Mouse (Mus musculus) G1E (cell line): ENCODE measurements around the gene Cmip.

Experiments used
- CTCF ChIP-seq: IDR thresholded peaks from 2 replicates; pipeline ENCODE4 v1.5.1; 2012; ENCODE audit warnings: low read depth, low read length, inconsistent platforms, mixed read lengths
- GATA1 ChIP-seq: IDR thresholded peaks from 2 replicates; pipeline ENCODE4 v1.6.1; 2012; ENCODE audit warnings: borderline replicate concordance, low read length, inconsistent platforms, mixed read lengths
- GATA2 ChIP-seq: IDR thresholded peaks from 2 replicates; pipeline ENCODE4 v1.6.1; 2012; ENCODE audit warnings: low read depth, low read length, inconsistent platforms, borderline replicate concordance
- TAL1 ChIP-seq: conservative IDR thresholded peaks from 2 replicates; pipeline ENCODE4 v1.6.1; 2012; ENCODE audit warnings: low read depth, low read length, inconsistent platforms, mixed read lengths

DNA sequence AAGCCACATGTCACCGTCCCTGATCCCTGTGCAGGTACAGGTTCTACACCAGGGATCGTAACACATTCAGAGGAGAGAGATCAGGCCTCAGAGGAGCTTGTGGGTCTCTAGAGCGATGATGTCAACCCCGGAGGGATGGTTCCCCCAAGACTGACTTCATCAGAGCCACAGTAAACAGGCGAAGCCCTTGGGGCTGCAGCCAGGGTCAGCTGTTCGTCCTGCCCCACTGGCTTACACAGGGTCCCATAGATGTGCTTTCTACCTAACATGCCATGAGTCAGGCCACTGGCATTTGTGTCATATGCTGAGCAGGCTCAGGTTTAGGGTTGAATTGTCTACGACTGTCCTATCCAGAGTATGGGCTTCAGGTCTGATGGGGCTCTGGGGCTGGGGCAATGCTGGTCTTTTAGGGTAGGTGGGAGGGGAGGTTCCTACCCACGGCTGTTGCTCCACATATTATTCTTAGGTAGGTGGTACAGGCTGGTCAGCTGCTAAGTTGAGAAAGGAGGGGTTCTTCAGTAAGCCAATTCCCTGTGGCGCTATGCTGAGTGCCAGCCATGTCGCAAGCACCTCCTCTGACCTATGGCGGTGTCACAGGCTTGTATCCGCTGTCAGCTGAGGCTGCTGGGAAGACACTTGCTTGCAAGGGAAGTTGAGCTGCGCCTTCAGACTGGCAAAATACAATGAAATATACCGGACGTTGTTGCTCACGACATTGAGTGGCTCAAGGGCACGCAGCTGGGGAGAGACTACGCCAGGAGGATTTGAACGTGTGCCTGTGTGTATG lies 107.7 kb downstream of the Cmip start:
- TF ChIP-seq CTCF (no peak), GATA2 (no peak), TAL1 (no peak), GATA1 (no peak)
